Mouse (Mus musculus): ENCODE measurements at regions not wholly inside any gene's neighbourhood (a gene's known extent, or its start where the extent isn't known, plus 50 kb on each side); places are given as distances from the start of the nearest gene placed in this dataset.

DNA sequence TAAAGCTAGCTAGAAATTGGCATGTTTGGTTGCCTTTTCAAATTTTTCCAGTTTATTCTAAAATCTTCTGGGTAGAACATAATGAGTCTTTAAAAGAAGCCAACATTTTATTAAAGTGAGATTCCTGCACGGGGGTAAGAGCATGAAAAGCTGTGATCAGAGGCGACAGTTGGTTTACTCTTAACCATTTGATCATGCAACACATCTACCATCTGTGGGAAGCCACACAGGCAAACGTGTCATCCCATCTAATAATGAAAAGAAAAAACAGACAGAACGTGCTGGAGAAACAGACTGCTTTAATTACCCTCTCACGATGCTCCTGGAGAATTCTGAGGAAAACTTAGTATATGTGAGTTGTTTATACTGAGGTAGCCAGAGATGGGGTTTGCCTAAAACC is 115.4 kb upstream of the Pter start:
- intact Hi-C loops (cut with DNase I): no loop called here
- no peak for DNase-seq

GRCm38 (mm10) chr2:12815339-12815738 is 108.5 kb upstream of the Pter start:
- no peak for DNase-seq
- intact Hi-C loops (cut with DNase I): no loop called here

DNA sequence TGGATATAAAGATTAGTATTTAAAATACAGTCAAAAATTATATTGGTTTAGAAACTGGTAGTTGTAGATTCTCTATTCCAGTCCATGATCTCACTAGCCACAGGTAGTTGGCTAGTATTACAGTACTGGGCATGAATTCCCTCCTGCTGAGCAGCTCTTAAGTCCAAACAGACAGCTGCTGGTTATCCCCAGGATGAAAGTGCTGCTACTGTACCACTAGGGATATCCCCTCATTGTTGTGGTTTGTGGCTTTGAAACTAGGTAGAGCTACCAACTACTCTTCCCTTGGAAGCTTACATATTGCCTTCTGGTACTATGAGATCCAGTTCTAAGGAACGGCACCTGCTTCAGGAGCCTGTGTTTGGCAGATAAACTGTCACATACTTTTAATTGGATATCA is 97.9 kb upstream of the Pter start:
- intact Hi-C loops (cut with DNase I): no loop called here
- DNase-seq: no peak

- intact Hi-C loops (cut with DNase I): no loop called here
- DNase-seq: no peak
These were observed 90.3 kb upstream of the Pter start for GRCm38 (mm10) chr2:12833579-12833978.

- intact Hi-C loops (cut with DNase I): no loop called here
- DNase-seq: no peak
These were observed 57.3 kb upstream of the Pter start for GRCm38 (mm10) chr2:12866543-12866942.

DNA sequence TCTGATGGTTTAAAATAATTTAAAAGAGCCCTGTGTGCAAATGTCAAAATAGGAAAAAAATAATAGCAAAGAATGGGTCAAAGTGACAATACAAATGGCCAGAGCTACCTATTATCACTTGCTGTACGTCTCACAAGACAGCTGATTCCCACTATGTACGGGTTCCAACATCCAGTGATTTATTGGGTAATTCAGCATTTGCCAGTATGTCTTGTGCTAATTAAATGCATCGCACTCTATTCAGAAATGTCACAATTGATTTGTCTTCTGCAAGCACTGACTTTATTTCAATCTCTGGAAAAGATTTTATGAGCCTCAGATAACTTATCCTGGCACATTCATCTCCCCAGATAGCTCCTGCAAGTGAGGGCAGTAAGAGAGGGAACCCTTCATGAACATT is 55.1 kb upstream of the Pter start:
- no peak for DNase-seq
- intact Hi-C loops (cut with DNase I): no loop called here
